29 mouse cellular contexts compared by ENCODE assay signal in the genomic region with DNA sequence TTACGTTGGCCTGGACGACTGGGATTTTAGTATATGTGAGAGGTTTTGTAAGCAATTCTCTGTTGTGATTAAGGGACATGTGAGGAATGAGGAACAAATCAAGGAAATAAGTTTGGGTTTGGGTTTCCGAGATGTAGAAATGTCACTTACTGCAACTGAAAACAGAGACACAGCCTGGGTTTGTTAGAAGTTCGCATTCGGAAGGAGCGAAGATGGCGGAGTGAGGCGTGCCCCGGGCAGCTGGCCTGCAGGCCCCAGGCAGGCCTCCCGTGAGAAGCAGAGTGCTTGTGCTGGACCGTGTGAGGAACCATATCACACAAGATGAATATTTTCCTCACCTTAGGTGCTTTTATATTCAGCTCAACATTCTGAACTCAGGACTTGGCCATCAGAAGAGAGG. TPM values are rescaled to one million over a fixed set of nuclear protein-coding genes. Genes with fewer than 3 reads are reported as not detected.
A peak's percentile ranks its signal among the peaks of the same experiment; 100 is the strongest.
DNase-seq lines count a peak whose midpoint lies in the region; ATAC-seq lines count a peak whose summit lies in the region.
"Had no signal": no experiment of that assay in that cellular context is flagged by ENCODE, and none has a peak within 500 bp of the region (broad histone marks: within the 10 kb centered on the region; RNA-seq: fewer than 3 reads in every experiment).

No protein-coding gene starts in this region.

- H3K9ac ChIP-seq in forebrain, embryonic 11.5 days (ENCODE audit: low read length), result no peak overlapping the region
- H3K9ac ChIP-seq in forebrain, embryonic 16.5 days (replicated peaks; ENCODE audit: low read depth, low read length), result no peak overlapping the region
- H3K9ac ChIP-seq: forebrain, embryonic 12.5 days; forebrain, embryonic 15.5 days; hindbrain, embryonic 13.5 days had no signal

- no peaks in the 10 kb centered on the region for H3K27me3 ChIP-seq in forebrain, embryonic 11.5 days (ENCODE audit: control insufficient read depth, insufficient read depth, low read length)
- no peaks in the 10 kb centered on the region for H3K27me3 ChIP-seq in forebrain, embryonic 16.5 days (replicated peaks; ENCODE audit: control insufficient read depth, insufficient read depth, low read length)
- H3K27me3 ChIP-seq in heart, embryonic 10.5 days (ENCODE audit: insufficient read depth, poor library complexity, severe bottlenecking), result no peaks in the 10 kb centered on the region
- H3K27me3 ChIP-seq: CH12.LX; forebrain, embryonic 12.5 days; forebrain, embryonic 15.5 days; hindbrain, embryonic 13.5 days; Patski had no signal

- no peaks in the 10 kb centered on the region for H3K36me3 ChIP-seq in forebrain, embryonic 11.5 days (ENCODE audit: control insufficient read depth, insufficient read depth, low read length)
- H3K36me3 ChIP-seq in forebrain, embryonic 16.5 days (ENCODE audit: control insufficient read depth, insufficient read depth), result no peaks in the 10 kb centered on the region
- no peaks in the 10 kb centered on the region for H3K36me3 ChIP-seq in heart, embryonic 10.5 days
- H3K36me3 ChIP-seq: forebrain, embryonic 12.5 days; forebrain, embryonic 15.5 days; G1E; hindbrain, embryonic 10.5 days; hindbrain, embryonic 13.5 days had no signal

- intact Hi-C loops in heart, postnatal 36 days (cut with DNase I), result no loop called here

- no peak overlapping the region for H3K4me2 ChIP-seq in forebrain, embryonic 11.5 days (ENCODE audit: low read depth, low read length, severe bottlenecking)
- H3K4me2 ChIP-seq in forebrain, embryonic 16.5 days (ENCODE audit: low read length), result no peak overlapping the region
- H3K4me2 ChIP-seq: forebrain, embryonic 12.5 days; forebrain, embryonic 15.5 days; heart, embryonic 11.5 days; hindbrain, embryonic 13.5 days had no signal

- WGBS in forebrain, embryonic 11.5 days, result 92% methylated on average over 11 of the region's 11 CpGs
- 91% methylated on average over 11 of the region's 11 CpGs for WGBS in forebrain, embryonic 16.5 days
- 90% methylated on average over 11 of the region's 11 CpGs for WGBS in heart, embryonic 10.5 days

- H3K4me3 ChIP-seq in forebrain, embryonic 11.5 days (ENCODE audit: low read depth, low read length), result no peak overlapping the region
- no peak overlapping the region for H3K4me3 ChIP-seq in forebrain, embryonic 16.5 days (replicated peaks; ENCODE audit: low read length)
- no peak overlapping the region for H3K4me3 ChIP-seq in heart, embryonic 10.5 days
- H3K4me3 ChIP-seq: forebrain, embryonic 12.5 days; forebrain, embryonic 15.5 days; hindbrain, embryonic 10.5 days; hindbrain, embryonic 13.5 days had no signal

- ATAC-seq in forebrain, embryonic 11.5 days (replicated peaks; ENCODE audit: low FRiP score), result no peak
- no peak for ATAC-seq in forebrain, embryonic 16.5 days
- 0 out of 2 replicates have a peak, but pooled peaks have one; percentile 39 for ATAC-seq in common myeloid progenitor, adult 5-6 weeks (replicated peaks; ENCODE audit: low read depth, poor library complexity, severe bottlenecking)
- ATAC-seq in megakaryocyte progenitor cell, adult 5-6 weeks (replicated peaks; ENCODE audit: poor library complexity), result peak; percentile 67
- ATAC-seq: forebrain, embryonic 15.5 days; hindbrain, postnatal 0 days; inflammation-experienced regulatory T-cells, adult 6 months; intestine, embryonic 16.5 days; Patski had no signal

- H3K27ac ChIP-seq in forebrain, embryonic 11.5 days (ENCODE audit: low read depth, low read length), result no peak overlapping the region
- no peak overlapping the region for H3K27ac ChIP-seq in forebrain, embryonic 16.5 days (ENCODE audit: low read length)
- peak overlapping the region; percentile 39; the same call in 1 of the 2 replicates for H3K27ac ChIP-seq in heart, embryonic 10.5 days
- H3K27ac ChIP-seq: forebrain, embryonic 12.5 days; forebrain, embryonic 15.5 days; hindbrain, embryonic 10.5 days; hindbrain, embryonic 13.5 days; hindbrain, postnatal 0 days had no signal

- H3K9me3 ChIP-seq in forebrain, embryonic 11.5 days (ENCODE audit: control insufficient read depth, low read length), result no peaks in the 10 kb centered on the region
- H3K9me3 ChIP-seq in forebrain, embryonic 16.5 days (ENCODE audit: control insufficient read depth, low read length), result no peaks in the 10 kb centered on the region
- no peaks in the 10 kb centered on the region for H3K9me3 ChIP-seq in heart, embryonic 10.5 days
- H3K9me3 ChIP-seq: forebrain, embryonic 12.5 days; forebrain, embryonic 15.5 days; G1E; hindbrain, embryonic 10.5 days; hindbrain, embryonic 13.5 days had no signal

- no peaks in the 10 kb centered on the region for H3K4me1 ChIP-seq in forebrain, embryonic 11.5 days (replicated peaks; ENCODE audit: control insufficient read depth, insufficient read depth, low read length)
- H3K4me1 ChIP-seq in forebrain, embryonic 16.5 days (replicated peaks; ENCODE audit: control insufficient read depth, insufficient read depth, low read length), result no peaks in the 10 kb centered on the region
- 0 out of 2 replicates have a peak, but pooled peaks cover under 1% of the 10 kb centered on the region for H3K4me1 ChIP-seq in heart, embryonic 10.5 days
- H3K4me1 ChIP-seq: forebrain, embryonic 12.5 days; forebrain, embryonic 15.5 days; hindbrain, embryonic 10.5 days; hindbrain, embryonic 13.5 days had no signal

- DNase-seq in forebrain, embryonic 11.5 days (ENCODE audit: low spot score), result peak; percentile 26
- no peak for DNase-seq in heart, embryonic 10.5 days (ENCODE audit: low spot score)
- DNase-seq in heart, postnatal 36 days, result no peak
- DNase-seq in lung, postnatal 25 days (ENCODE audit: low spot score), result no peak
- DNase-seq: adrenal gland, postnatal 10 days; adrenal gland, postnatal 36 days; B cell, adult 2 months; cerebellum, adult 11 months; cerebellum, adult 2 months; cerebellum, adult 9-11 months; cerebellum, postnatal 25 days; gastrocnemius, postnatal 10 days; gastrocnemius, postnatal 36 days; heart, adult 11 months; kidney, adult 18-20 months had no signal

RNA-seq across cellular contexts. Expression of a gene that starts 30.2 kb away (rescaled TPM):
- 35.3 and 35.9 TPM in 2 replicates for polyA plus RNA-seq in forebrain, embryonic 11.5 days (2014; fragmentation: Nextera tagmentation; extraction: Ambion mirVana)
- polyA plus RNA-seq in forebrain, embryonic 16.5 days (2015; fragmentation: Nextera tagmentation; extraction: Ambion mirVana), result 26.4 and 35.0 TPM in 2 replicates
- polyA plus RNA-seq in heart, embryonic 10.5 days (2016; fragmentation: Nextera tagmentation; extraction: Ambion mirVana), result 48.7 and 82.4 TPM in 2 replicates
- total RNA-seq in heart, postnatal 36 days (2021), result 10 to 100 TPM; 48.3 to 50.2 TPM
- total RNA-seq in common myeloid progenitor, adult 5-6 weeks (2017), result 3.5 and 8.3 TPM in 2 replicates
- 0.98 and 2.7 TPM in 2 replicates for total RNA-seq in megakaryocyte progenitor cell, adult 5-6 weeks (2015)
- total RNA-seq in megakaryocyte progenitor cell, adult 5-6 weeks (2017), result 0.17 and 1.3 TPM in 2 replicates

Comparison
In these comparisons a context has a peak if more than half of its experiments do, and no peak if none do; other contexts are left out.
1. ATAC-seq: peak in common myeloid progenitor, adult 5-6 weeks (single experiment) and megakaryocyte progenitor cell, adult 5-6 weeks (single experiment); none in forebrain, embryonic 11.5 days (single experiment) and forebrain, embryonic 16.5 days (single experiment).